Mouse (Mus musculus): ENCODE results near the gene Maged2. TPM values are rescaled to one million over a fixed set of nuclear protein-coding genes. Genes with fewer than 3 reads are reported as not detected.
"Not testable (repeated sequence)": the region's sequence is repeated elsewhere in the genome, so short reads cannot be mapped to it uniquely, and the experiment has no call there.

Maged2 gene
- total RNA-seq (2021), result 10 to 100 TPM; 30.5 to 32.3 TPM

DNA sequence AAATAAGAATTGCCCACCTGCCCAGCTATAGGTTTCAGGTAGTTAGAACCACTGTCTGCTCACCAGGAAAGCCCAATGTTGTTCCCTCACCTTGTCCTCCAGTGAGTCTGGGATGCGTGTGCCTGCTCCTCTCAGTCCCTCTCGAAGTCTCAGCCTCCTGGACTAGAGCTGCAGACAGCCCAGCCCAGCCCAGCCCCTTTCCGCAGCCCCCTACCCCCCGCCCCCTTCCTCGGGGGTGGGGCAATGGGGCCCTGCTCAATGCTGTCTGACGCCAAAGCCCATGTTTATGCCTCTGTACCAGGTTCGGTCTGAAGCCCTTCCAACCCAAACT lies at the start of gene Maged2:
Maged2 (minus strand) TSS at position 207 of the 331 bp plus-strand sequence.
- no peak for DNase-seq (ENCODE audit: low spot score)
- intact Hi-C loops (cut with DNase I), result loop anchor here (5.0 kb wide), 1 partner anchor 143 kb away; no protein-coding TSS in a partner anchor

- intact Hi-C loops (cut with DNase I), result no loop called here
- no peak for DNase-seq (ENCODE audit: low spot score)
These were observed 34.1 kb upstream of the Maged2 start for GRCm38 (mm10) chrX:150848230-150848629.

- intact Hi-C loops (cut with DNase I), result not testable (repeated sequence)
These were observed 31.5 kb upstream of the Maged2 start for GRCm38 (mm10) chrX:150845480-150846205.

GRCm38 (mm10) chrX:150843257-150843656 lies 29.1 kb upstream of the Maged2 start:
- intact Hi-C loops (cut with DNase I); DNase-seq (ENCODE audit: low spot score): not testable (repeated sequence)

More at GRCm38 (mm10) chrX:150845480-150846205, 31.5 kb upstream of the Maged2 start:
- not testable (repeated sequence) for DNase-seq (ENCODE audit: low spot score)

DNA sequence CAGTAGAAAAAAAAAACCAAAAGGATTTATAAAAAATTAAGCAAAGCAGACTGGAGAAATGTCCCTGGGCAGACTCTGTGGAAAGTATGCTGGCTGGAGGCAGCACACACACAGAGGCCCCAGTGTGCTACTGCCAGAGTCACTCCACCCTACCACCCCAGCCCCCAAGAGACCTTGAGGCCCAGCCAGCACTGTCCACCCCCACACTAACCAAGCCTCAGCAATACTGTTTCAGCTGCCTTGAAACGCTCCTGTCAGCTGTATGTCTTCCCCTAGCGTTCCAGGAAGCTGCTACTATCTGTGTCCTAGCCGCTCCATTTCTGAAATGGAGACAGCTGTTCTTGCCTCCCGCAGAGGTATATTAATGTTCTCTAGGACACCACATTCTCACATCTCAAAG lies 16.2 kb upstream of the Maged2 start:
- no peak for DNase-seq (ENCODE audit: low spot score)
- intact Hi-C loops (cut with DNase I), result no loop called here

DNA sequence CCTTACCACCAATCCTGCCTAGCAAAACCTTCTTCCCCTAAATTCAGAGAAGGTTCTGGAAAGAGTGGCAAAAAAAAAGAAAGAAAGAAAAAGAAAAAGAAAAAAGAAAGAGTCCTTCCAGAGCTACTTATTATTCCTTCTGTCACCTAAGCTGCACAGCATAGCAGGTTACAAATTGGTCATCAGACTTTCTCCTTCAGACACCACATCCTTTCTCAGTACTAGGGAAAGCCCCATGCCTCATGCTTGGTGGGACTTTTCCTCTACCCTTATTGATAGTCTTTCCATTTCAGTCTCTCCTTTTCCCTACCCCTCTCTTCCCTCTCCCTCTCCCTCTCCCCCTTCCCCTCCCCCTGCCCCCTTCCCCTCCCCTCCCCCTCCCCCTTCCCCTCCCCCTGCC lies 3.1 kb upstream of the Maged2 start:
- DNase-seq (ENCODE audit: low spot score), result no peak
- intact Hi-C loops (cut with DNase I), result no loop called here

- intact Hi-C loops (cut with DNase I), result no loop called here
- no peak for DNase-seq (ENCODE audit: low spot score)
These were observed 1.5 kb upstream of the Maged2 start for GRCm38 (mm10) chrX:150815601-150816000.

DNA sequence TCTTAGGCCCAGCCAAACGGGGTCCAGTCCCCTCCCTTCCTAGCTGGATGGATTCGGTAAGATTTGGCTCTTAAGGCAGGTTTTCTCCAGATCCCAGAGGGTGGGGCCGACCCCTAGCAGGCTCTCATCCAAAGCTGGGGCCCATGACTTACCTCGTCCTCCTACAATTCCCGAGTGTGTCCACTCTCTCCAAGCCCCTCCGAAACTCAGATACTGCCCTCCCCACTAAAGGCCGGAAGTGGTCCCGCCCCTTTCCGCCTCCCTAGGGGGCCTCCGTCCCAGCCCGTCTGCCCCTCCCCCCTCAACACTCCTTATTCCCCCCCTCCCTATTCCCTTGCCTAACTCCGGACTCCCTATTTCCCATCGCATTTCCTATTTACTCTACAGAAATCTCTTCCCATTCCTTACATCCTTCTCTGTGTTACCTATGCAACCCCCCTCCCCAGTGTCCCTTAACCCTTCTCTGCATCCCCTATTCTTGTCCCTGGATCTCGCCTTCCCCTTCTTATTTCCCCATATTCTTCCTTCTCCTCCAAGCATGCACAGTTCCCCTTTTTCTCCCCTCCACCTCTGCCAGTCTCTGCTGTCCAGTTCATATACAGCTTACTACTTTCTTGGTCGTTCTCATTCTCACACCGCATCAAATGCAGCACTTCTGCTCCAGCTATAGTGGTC lies 544 bp downstream of the Maged2 start:
- intact Hi-C loops (cut with DNase I), result loop anchor here (5.0 kb wide), 1 partner anchor 144 kb away; no protein-coding TSS in a partner anchor

GRCm38 (mm10) chrX:150812787-150813298 lies 1.3 kb downstream of the Maged2 start:
- DNase-seq (ENCODE audit: low spot score), result peak; percentile 75
- intact Hi-C loops (cut with DNase I), result loop anchor here (5.0 kb wide), 1 partner anchor 144 kb away; no protein-coding TSS in a partner anchor

More for the DNA sequence above, 544 bp downstream of the Maged2 start:
- no peak for DNase-seq (ENCODE audit: low spot score)

DNA sequence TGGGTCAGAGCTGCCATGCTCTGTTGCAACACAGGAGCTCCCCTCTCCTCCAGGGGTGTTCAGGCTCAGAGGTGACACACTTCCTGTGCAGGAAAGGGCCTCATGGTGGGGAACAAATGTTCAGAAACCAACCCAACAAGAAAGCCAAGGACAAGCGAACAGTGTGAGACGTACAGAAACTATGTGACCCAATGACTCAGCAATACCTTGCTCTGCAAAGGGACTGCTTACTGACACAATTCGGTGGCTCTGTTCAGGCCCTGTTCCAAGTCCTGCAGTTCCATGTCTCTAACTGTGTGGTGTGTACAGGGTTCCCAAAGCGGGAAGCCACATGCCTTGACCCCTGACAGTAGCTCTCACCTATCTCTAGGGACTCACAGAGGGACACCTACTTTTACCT lies 13.2 kb downstream of the Maged2 start:
- DNase-seq (ENCODE audit: low spot score); intact Hi-C loops (cut with DNase I): not testable (repeated sequence)

- intact Hi-C loops (cut with DNase I); DNase-seq (ENCODE audit: low spot score): not testable (repeated sequence)
These were observed 15.5 kb downstream of the Maged2 start for GRCm38 (mm10) chrX:150798493-150799177.

Other genes with a start within 250 kb of the Maged2 start
- 1 to 10 TPM; 3.9 to 5.6 TPM for gene Pfkfb1, start 226.1 kb downstream of the Maged2 start, total RNA-seq (2021)
- gene Apex2, start 224.5 kb downstream of the Maged2 start, total RNA-seq (2021), result 1 to 10 TPM; 4.7 to 6.5 TPM
- under 1 TPM; 0.81 to 0.95 TPM for gene Tro, start 156.8 kb downstream of the Maged2 start, total RNA-seq (2021)
- 10 to 100 TPM; 34.9 to 40.3 TPM for gene Gnl3l, start 203.0 kb upstream of the Maged2 start, total RNA-seq (2021)
- gene Fgd1, start 231.8 kb upstream of the Maged2 start, total RNA-seq (2021), result 10 to 100 TPM in 1 of 2 experiments, 1 to 10 TPM in 1; 9.2 to 10.9 TPM